Mouse (Mus musculus) liver, embryonic 14.5 days (tissue): ENCODE data around the gene Aqp9. TPM values are rescaled to one million over a fixed set of nuclear protein-coding genes. Genes with fewer than 3 reads are reported as not detected.

ENCODE experiments used
- ATAC-seq: fragments of 200-750 bp; cut with Nextera tagmentation; 2 replicates; pipeline ENCODE4 v1.8.0; 2017; ENCODE audit warnings: moderate number of reproducible peaks, mild to moderate bottlenecking, moderate library complexity; ENCODE audit not compliant: insufficient read depth
- DNase-seq, 3 experiments: peaks; one replicate each; pipeline ENCODE4 v3.0.0-alpha.2; 2012 to 2013; ENCODE audit warnings: low read depth in 3 of 3, low spot score in 3 of 3
- H3K27ac ChIP-seq: fragments of 300-500 bp; sonication (generic); 2 replicates; pipeline ENCODE4 v1.5.1; 2014; ENCODE audit warnings: moderate library complexity, mild to moderate bottlenecking, control low read depth, inconsistent platforms
- H3K27me3 ChIP-seq: fragments of 300-500 bp; sonication (generic); 2 replicates; pipeline ENCODE4 v1.6.1; 2014; ENCODE audit warnings: mild to moderate bottlenecking, low read length, moderate library complexity; ENCODE audit not compliant: control insufficient read depth, insufficient read depth
- H3K36me3 ChIP-seq: fragments of 300-500 bp; sonication (generic); replicated peaks from 2 replicates; pipeline ENCODE4 v1.6.1; 2014; ENCODE audit warnings: low read depth; ENCODE audit not compliant: control insufficient read depth, insufficient read depth
- H3K4me1 ChIP-seq, 2 experiments: fragments of 200-500 bp in 1 of 2; fragments of 300-500 bp in 1 of 2; sonication (generic) in 1 of 2; replicated peaks; 2 replicates each; pipeline ENCODE4 v1.6.1; 2012 to 2014; ENCODE audit warnings: antibody characterized with exemption in 1 of 2, inconsistent platforms in 1 of 2, low read length in 1 of 2; ENCODE audit not compliant: control insufficient read depth in 2 of 2, insufficient read depth in 2 of 2
- H3K4me2 ChIP-seq: fragments of 300-500 bp; sonication (generic); 2 replicates; pipeline ENCODE4 v1.6.1; 2014; ENCODE audit warnings: low read depth, mild to moderate bottlenecking, control low read depth, moderate library complexity
- H3K4me3 ChIP-seq, 2 experiments: fragments of 200-500 bp in 1 of 2; fragments of 300-500 bp in 1 of 2; sonication (generic) in 1 of 2; 2 replicates each; pipeline ENCODE4 v1.5.1; 2012 to 2014; ENCODE audit warnings: low read depth in 2 of 2, low read length in 2 of 2, mild to moderate bottlenecking in 2 of 2, control low read depth in 1 of 2, inconsistent platforms in 1 of 2, moderate library complexity in 1 of 2; ENCODE audit not compliant: insufficient read depth in 1 of 2
- H3K9ac ChIP-seq: fragments of 300-500 bp; sonication (generic); replicated peaks from 2 replicates; pipeline ENCODE4 v1.6.1; 2014; ENCODE audit warnings: mild to moderate bottlenecking, control low read depth, moderate library complexity
- H3K9me3 ChIP-seq: fragments of 300-500 bp; sonication (generic); 2 replicates; pipeline ENCODE4 v1.6.1; 2016; ENCODE audit warnings: low read length, mixed read lengths; ENCODE audit not compliant: control insufficient read depth
- CTCF ChIP-seq: IDR thresholded peaks from 2 replicates; pipeline ENCODE4 v1.5.1; 2016; ENCODE audit warnings: antibody characterized with exemption, low read depth, control low read depth
- EP300 ChIP-seq: IDR thresholded peaks from 2 replicates; pipeline ENCODE4 v1.6.1; 2016; ENCODE audit warnings: antibody characterized with exemption, low read depth
- WGBS: fragments of 180-500 bp; shearing (Covaris S2); extraction: QIAGEN DNeasy Blood & Tissue Kit; methylation state at CpG from one replicate; pipeline ENCODE4 v1.1.7; 2014; ENCODE audit not compliant: insufficient replicate concordance; 5-methylcytosine and 5-hydroxymethylcytosine counted together
- polyA plus RNA-seq, 2 experiments: library from polyadenylated mRNA; depleted of rRNA in 1 of 2; stranded (reverse) in 1 of 2; unstranded in 1 of 2; fragments of >200 nt; fragmentation: Nextera tagmentation in 1 of 2; extraction: Ambion mirVana in 1 of 2; gene quantifications; 2 replicates each; pipeline versions ENCODE4 v1.2.1 to v1.2.3; 2012 to 2014

Gene Aqp9
- polyA plus RNA-seq, 2 experiments = 4.1 to 8.6 TPM

DNA sequence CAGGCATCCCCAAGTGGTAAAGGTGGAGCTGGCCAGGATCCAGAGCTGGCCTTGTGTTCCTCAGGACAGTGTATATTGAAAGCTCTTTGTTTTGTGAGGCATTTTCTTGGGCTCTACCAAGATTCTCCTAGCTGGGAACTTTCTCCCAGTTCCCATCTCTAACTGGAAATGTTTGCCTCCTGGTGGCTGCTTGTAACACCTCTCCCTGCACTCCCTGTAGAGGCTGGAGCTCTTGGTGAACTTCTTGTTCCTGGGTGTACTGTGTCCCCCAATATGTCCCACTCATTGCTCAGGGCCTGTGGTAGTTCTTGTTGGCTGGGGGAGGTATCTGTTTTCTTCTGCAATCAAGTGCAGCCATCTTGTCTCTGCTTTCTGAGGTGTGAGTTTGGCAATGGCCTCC is 104.9 kb downstream of the Aqp9 start:
- Histone ChIP-seq H3K4me2 (no peak overlapping the region), H3K27ac (no peak overlapping the region), H3K4me1 (no peaks in the 10 kb centered on the region), H3K4me3 (no peak overlapping the region), H3K9ac (no peak overlapping the region), H3K36me3 (no peaks in the 10 kb centered on the region), H3K9me3 (no peaks in the 10 kb centered on the region), H3K27me3 (no peaks in the 10 kb centered on the region)
- DNase-seq (no peak), ATAC-seq (no peak)
- TF ChIP-seq CTCF (no peak), EP300 (no peak)

DNA sequence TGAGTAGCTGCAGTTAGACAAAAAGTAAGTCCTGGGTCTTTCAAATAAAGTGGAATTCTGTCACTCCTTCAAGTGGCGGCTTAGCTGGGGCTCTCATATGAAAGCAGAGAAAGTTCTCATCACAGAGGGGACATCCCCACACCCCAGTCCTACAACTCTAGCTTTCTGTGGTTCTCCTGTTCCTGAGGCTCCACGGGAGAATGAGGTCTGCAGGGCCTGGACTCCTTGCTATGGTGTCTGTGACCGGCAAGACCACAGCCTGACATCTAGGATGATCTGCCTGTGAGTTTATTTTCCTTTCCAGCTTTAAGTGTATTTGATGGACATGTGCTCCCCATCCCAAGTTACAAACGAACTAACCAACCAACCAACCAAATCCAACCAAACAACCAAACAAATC is 105.5 kb downstream of the Aqp9 start:
- no peak overlapping the region for H3K27ac ChIP-seq
- no peaks in the 10 kb centered on the region for H3K9me3 ChIP-seq
- no peaks in the 10 kb centered on the region for H3K27me3 ChIP-seq
- H3K9ac ChIP-seq = no peak overlapping the region
- WGBS = 50% methylated on average over 4 of the region's 4 CpGs
- DNase-seq (no peak), ATAC-seq (no peak)
- H3K4me3 ChIP-seq = no peak overlapping the region
- H3K4me1 ChIP-seq = no peaks in the 10 kb centered on the region
- no peak overlapping the region for H3K4me2 ChIP-seq
- no peaks in the 10 kb centered on the region for H3K36me3 ChIP-seq
- TF ChIP-seq CTCF = no peak
- no peak for TF ChIP-seq EP300

DNA sequence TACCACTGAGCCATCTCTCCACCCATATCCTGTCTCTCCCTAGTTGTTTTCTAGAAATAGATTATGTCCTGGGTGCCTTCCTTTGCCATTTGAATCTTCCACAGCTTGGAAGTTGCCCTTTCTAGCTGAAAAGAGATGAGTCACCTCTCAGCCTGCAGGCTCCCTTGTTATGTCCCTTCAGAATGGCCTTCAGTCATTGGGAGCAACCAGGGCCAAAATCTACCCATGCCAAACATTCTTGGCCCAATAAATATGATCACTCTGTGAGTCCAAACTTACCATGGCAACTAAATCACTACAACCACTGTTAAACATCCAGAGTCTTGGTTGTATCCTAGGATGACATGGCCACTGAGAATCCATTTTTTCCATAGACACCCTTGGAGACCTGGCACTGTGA is 106.2 kb downstream of the Aqp9 start:
- no peaks in the 10 kb centered on the region for H3K27me3 ChIP-seq
- H3K9me3 ChIP-seq = no peaks in the 10 kb centered on the region
- no peak overlapping the region for H3K4me3 ChIP-seq
- no peaks in the 10 kb centered on the region for H3K36me3 ChIP-seq
- no peaks in the 10 kb centered on the region for H3K4me1 ChIP-seq
- TF ChIP-seq CTCF (no peak), EP300 (no peak)
- no peak overlapping the region for H3K27ac ChIP-seq
- no peak overlapping the region for H3K9ac ChIP-seq
- no peak overlapping the region for H3K4me2 ChIP-seq
- DNase-seq = no peak
- no peak for ATAC-seq

Other genes starting within 250 kb of the Aqp9 start
- gene Lipc, start 216.5 kb downstream of the Aqp9 start, polyA plus RNA-seq (2012; rRNA removed) = 19.3 and 22.4 TPM in 2 replicates
- 26.8 and 30.3 TPM in 2 replicates for gene Lipc, start 216.5 kb downstream of the Aqp9 start, polyA plus RNA-seq (2014; fragmentation: Nextera tagmentation; extraction: Ambion mirVana)
- 0.47 and 0.58 TPM in 2 replicates for gene Aldh1a2, start 47.1 kb upstream of the Aqp9 start, polyA plus RNA-seq (2012; rRNA removed)
- gene Aldh1a2, start 47.1 kb upstream of the Aqp9 start, polyA plus RNA-seq (2014; fragmentation: Nextera tagmentation; extraction: Ambion mirVana) = 0.79 and 1.3 TPM in 2 replicates